Mouse (Mus musculus): ENCODE results near the gene Phyhipl. TPM values are rescaled to one million over a fixed set of nuclear protein-coding genes. Genes with fewer than 3 reads are reported as not detected.

Phyhipl gene
- polyA plus RNA-seq, 1 experiment, result not detected

GRCm38 (mm10) chr10:70683508-70683907 is 27.7 kb upstream of the Phyhipl start:
- TF ChIP-seq CTCF (IDR thresholded peaks at IDR 0.05; ENCODE audit: insufficient read depth, low read depth, low read length) (no peak), POLR2A (IDR thresholded peaks at IDR 0.05; ENCODE audit: insufficient read depth, low read depth, low read length) (no peak)
- 95% methylated on average over 4 of the region's 4 CpGs for WGBS
- Histone ChIP-seq H3K4me1 (ENCODE audit: control insufficient read depth, insufficient read depth, low read length) (no peaks in the 10 kb centered on the region), H3K4me3 (ENCODE audit: insufficient read depth, low read depth, low read length) (no peak overlapping the region), H3K27ac (ENCODE audit: insufficient read depth, low read depth, low read length) (no peak overlapping the region)

- TF ChIP-seq POLR2A (IDR thresholded peaks at IDR 0.05; ENCODE audit: insufficient read depth, low read depth, low read length), result no peak
- TF ChIP-seq CTCF (IDR thresholded peaks at IDR 0.05; ENCODE audit: insufficient read depth, low read depth, low read length), result no peak
- 80% methylated on average over 1 of the region's 1 CpGs for WGBS
- no peaks in the 10 kb centered on the region for H3K4me1 ChIP-seq (ENCODE audit: control insufficient read depth, insufficient read depth, low read length)
- H3K4me3 ChIP-seq (ENCODE audit: insufficient read depth, low read depth, low read length), result no peak overlapping the region
- H3K27ac ChIP-seq (ENCODE audit: insufficient read depth, low read depth, low read length), result no peak overlapping the region
Observed at GRCm38 (mm10) chr10:70677946-70678345, 22.2 kb upstream of the Phyhipl start.

- WGBS, result 72% methylated on average over 6 of the region's 6 CpGs
- Histone ChIP-seq H3K27ac (ENCODE audit: insufficient read depth, low read depth, low read length) (no peak overlapping the region), H3K4me3 (ENCODE audit: insufficient read depth, low read depth, low read length) (no peak overlapping the region), H3K4me1 (ENCODE audit: control insufficient read depth, insufficient read depth, low read length) (peaks cover 2% of the 10 kb centered on the region; the same call in 1 of the 2 replicates)
- TF ChIP-seq CTCF (IDR thresholded peaks at IDR 0.05; ENCODE audit: insufficient read depth, low read depth, low read length), result no peak
- no peak for TF ChIP-seq POLR2A (IDR thresholded peaks at IDR 0.05; ENCODE audit: insufficient read depth, low read depth, low read length)
Observed at GRCm38 (mm10) chr10:70656272-70656671, 507 bp upstream of the Phyhipl start.

- peaks cover 2% of the 10 kb centered on the region; the same call in 1 of the 2 replicates for H3K4me1 ChIP-seq (ENCODE audit: control insufficient read depth, insufficient read depth, low read length)
- H3K27ac ChIP-seq (ENCODE audit: insufficient read depth, low read depth, low read length), result no peak overlapping the region
- TF ChIP-seq POLR2A (IDR thresholded peaks at IDR 0.05; ENCODE audit: insufficient read depth, low read depth, low read length) (no peak), CTCF (IDR thresholded peaks at IDR 0.05; ENCODE audit: insufficient read depth, low read depth, low read length) (no peak)
- 44% methylated on average over 4 of the region's 4 CpGs for WGBS
- no peak overlapping the region for H3K4me3 ChIP-seq (ENCODE audit: insufficient read depth, low read depth, low read length)
Observed at GRCm38 (mm10) chr10:70654655-70655054, 1.1 kb downstream of the Phyhipl start.

GRCm38 (mm10) chr10:70654139-70654538 is 1.6 kb downstream of the Phyhipl start:
- Histone ChIP-seq H3K4me3 (ENCODE audit: insufficient read depth, low read depth, low read length) (no peak overlapping the region), H3K4me1 (ENCODE audit: control insufficient read depth, insufficient read depth, low read length) (peaks cover 2% of the 10 kb centered on the region; the same call in 1 of the 2 replicates), H3K27ac (ENCODE audit: insufficient read depth, low read depth, low read length) (no peak overlapping the region)
- no peak for TF ChIP-seq CTCF (IDR thresholded peaks at IDR 0.05; ENCODE audit: insufficient read depth, low read depth, low read length)
- TF ChIP-seq POLR2A (IDR thresholded peaks at IDR 0.05; ENCODE audit: insufficient read depth, low read depth, low read length), result no peak
- 33% methylated on average over 3 of the region's 3 CpGs for WGBS

- no peak overlapping the region for H3K4me3 ChIP-seq (ENCODE audit: insufficient read depth, low read depth, low read length)
- peaks cover 2% of the 10 kb centered on the region; the same call in 1 of the 2 replicates for H3K4me1 ChIP-seq (ENCODE audit: control insufficient read depth, insufficient read depth, low read length)
- H3K27ac ChIP-seq (ENCODE audit: insufficient read depth, low read depth, low read length), result no peak overlapping the region
- TF ChIP-seq CTCF (IDR thresholded peaks at IDR 0.05; ENCODE audit: insufficient read depth, low read depth, low read length), result no peak
- no peak for TF ChIP-seq POLR2A (IDR thresholded peaks at IDR 0.05; ENCODE audit: insufficient read depth, low read depth, low read length)
- 37% methylated on average over 16 of the region's 16 CpGs for WGBS
Observed at GRCm38 (mm10) chr10:70651769-70652648, 3.8 kb downstream of the Phyhipl start.

- 9% methylated on average over 5 of the region's 5 CpGs for WGBS
- H3K27ac ChIP-seq (ENCODE audit: insufficient read depth, low read depth, low read length), result peak overlapping the region; percentile 81
- H3K4me3 ChIP-seq (ENCODE audit: insufficient read depth, low read depth, low read length), result no peak overlapping the region
- H3K4me1 ChIP-seq (ENCODE audit: control insufficient read depth, insufficient read depth, low read length), result no peaks in the 10 kb centered on the region
- TF ChIP-seq CTCF (IDR thresholded peaks at IDR 0.05; ENCODE audit: insufficient read depth, low read depth, low read length) (no peak), POLR2A (IDR thresholded peaks at IDR 0.05; ENCODE audit: insufficient read depth, low read depth, low read length) (no peak)
Observed at GRCm38 (mm10) chr10:70648831-70649230, 6.9 kb downstream of the Phyhipl start.

DNA sequence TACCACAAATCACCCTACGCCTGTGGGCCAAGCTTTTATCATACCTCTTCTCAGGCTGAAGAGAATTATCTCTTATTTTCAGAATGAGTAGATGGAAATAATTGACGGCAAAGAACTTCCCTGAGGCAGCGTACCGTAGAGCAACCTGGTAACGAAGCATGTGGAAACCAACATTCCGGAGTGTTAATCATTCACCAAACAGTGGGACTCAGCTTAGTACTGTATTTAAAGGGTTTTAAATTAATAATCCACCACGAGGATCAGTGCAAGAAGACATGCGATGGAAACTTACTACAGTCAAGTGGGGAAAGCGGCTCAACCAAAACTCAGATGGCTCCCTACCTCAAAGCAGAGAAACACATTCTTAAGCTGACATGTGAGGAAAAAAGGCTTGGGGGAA is 12.6 kb downstream of the Phyhipl start:
- no peak overlapping the region for H3K27ac ChIP-seq (ENCODE audit: insufficient read depth, low read depth, low read length)
- 89% methylated on average over 9 of the region's 9 CpGs for WGBS
- TF ChIP-seq POLR2A (IDR thresholded peaks at IDR 0.05; ENCODE audit: insufficient read depth, low read depth, low read length) (no peak), CTCF (IDR thresholded peaks at IDR 0.05; ENCODE audit: insufficient read depth, low read depth, low read length) (no peak)

GRCm38 (mm10) chr10:70640896-70641596 is 14.7 kb downstream of the Phyhipl start:
- WGBS, result 81% methylated on average over 11 of the region's 11 CpGs
- no peak overlapping the region for H3K27ac ChIP-seq (ENCODE audit: insufficient read depth, low read depth, low read length)

More for the DNA sequence above, 12.6 kb downstream of the Phyhipl start:
- no peak overlapping the region for H3K4me3 ChIP-seq (ENCODE audit: insufficient read depth, low read depth, low read length)
- H3K4me1 ChIP-seq (ENCODE audit: control insufficient read depth, insufficient read depth, low read length), result peaks cover 4% of the 10 kb centered on the region

More at GRCm38 (mm10) chr10:70640896-70641596, 14.7 kb downstream of the Phyhipl start:
- no peak for TF ChIP-seq POLR2A (IDR thresholded peaks at IDR 0.05; ENCODE audit: insufficient read depth, low read depth, low read length)
- TF ChIP-seq CTCF (IDR thresholded peaks at IDR 0.05; ENCODE audit: insufficient read depth, low read depth, low read length), result no peak
- H3K4me1 ChIP-seq (ENCODE audit: control insufficient read depth, insufficient read depth, low read length), result peaks cover 8% of the 10 kb centered on the region
- no peak overlapping the region for H3K4me3 ChIP-seq (ENCODE audit: insufficient read depth, low read depth, low read length)
